Mouse (Mus musculus) gonadal fat pad, adult 2 months (tissue): ENCODE data around the gene Rgs17. TPM values are rescaled to one million over a fixed set of nuclear protein-coding genes. Genes with fewer than 3 reads are reported as not detected.
"Not testable (repeated sequence)": the region's sequence is repeated elsewhere in the genome, so short reads cannot be mapped to it uniquely, and the experiment has no call there.

Experiments
- DNase-seq: peaks from one replicate; pipeline ENCODE4 v3.0.0-alpha.2; 2012; ENCODE audit warnings: low read depth
- polyA plus RNA-seq: library from polyadenylated mRNA; depleted of rRNA; stranded (reverse); fragments of >200 nt; gene quantifications from 2 replicates; pipeline ENCODE4 v1.2.3, GENCODE M21; 2012; rRNA removed

The Rgs17 gene
- polyA plus RNA-seq = 0.06 and 0.09 TPM in 2 replicates

DNA sequence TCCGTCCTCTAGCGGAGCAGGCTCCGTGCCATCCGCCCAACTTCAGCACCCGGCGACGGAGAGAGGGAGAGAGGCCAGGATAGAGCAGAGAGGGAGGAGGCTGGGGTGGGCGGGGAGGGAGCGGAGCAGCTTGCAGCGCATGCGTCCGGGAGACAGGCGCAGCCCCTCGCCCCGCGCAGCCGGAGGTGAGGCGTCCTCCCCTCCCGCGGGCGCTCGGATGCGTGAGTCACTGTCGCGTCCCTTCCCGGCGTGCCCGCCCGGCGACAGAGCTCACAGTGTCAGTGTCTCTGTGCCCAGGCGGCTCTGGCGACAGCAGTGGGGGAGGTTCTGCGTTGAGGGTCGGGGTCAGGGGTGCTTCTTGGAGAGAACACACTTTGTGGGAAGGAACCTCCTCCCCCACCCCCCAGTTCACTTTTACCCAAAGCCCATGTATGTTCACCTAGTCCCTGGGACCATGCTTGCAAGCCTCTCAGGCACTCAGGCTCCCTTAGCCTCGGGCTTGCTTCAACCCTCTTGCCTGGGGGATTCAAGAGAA is at the start of gene Rgs17:
Rgs17 (minus strand) TSS at position 107 of the 535 bp plus-strand sequence.
- no peak for DNase-seq

DNA sequence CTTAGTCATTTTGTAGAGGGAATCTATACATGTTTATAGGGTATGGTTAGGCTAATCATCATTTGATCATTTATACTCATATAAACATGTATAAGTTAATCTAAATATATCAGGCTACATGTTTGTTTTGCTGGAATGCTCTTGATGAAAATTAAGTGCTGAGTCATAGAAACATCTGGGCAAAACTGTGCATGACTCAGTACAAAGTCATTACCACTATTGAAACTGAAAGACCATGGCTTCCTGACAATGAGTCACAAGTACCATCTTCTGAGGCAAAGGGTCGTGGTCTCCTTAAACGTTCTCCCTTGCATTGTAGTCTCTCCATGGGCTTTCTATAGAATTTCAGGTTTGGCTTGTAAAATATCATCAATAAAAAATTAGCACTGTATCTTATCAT is 45.5 kb upstream of the Rgs17 start:
- no peak for DNase-seq

DNA sequence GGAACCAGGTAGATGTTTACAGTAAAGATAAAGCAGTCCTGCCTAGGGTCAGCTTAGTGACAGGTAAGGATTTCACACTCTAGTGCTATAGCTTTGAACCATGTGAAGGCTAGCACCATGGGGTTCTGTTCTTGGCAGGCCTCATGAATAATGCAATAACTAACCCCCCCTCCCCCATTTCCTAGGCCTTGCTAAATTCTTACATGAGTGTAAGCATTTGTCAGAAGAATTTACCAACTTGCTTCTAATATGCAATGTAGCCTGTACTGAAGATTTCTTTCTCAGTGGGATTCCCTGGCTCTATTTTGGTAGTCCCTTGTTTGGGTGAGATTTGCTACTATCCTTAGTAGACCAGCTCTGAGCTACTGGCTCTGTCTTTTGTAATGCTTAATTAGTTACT is 31.6 kb upstream of the Rgs17 start:
- not testable (repeated sequence) for DNase-seq

DNA sequence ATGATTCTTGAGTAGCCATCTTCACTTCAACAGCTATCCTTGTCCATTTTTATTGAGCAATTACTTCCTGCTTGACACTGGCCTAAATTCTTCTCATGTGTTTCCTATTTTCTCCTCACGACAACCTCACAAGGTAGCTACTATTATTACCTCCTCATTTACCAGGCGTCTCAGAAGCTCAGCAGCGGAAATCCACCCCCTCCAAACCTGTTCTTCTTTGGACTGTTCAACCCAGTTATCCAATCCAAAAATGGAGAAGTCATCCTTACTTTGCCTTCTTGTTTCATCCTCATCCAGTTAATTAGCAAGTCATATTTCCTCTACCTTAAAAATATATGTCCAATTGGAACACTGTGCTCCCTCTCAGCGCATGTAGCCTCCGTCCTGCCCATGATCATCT is 2.1 kb upstream of the Rgs17 start:
- no peak for DNase-seq

DNA sequence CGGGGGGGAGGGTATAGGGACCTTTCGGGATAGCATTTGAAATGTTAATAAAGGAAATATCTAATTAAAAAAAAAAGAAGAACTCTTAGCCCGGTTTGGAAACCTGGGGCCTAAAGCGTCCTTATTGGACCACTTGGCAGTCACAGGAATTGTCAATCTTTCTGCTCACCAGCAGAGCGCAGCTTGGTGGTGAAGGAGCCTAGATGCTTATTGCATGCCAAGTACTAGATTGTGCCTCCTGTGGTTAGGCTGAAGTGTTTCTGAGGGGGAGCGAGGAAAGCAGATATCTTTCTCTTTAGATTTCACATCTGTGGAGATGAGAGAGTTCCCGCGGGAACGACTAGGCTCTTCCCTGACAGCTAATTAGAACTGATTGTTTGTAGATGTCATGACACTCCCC is 896 bp upstream of the Rgs17 start:
- DNase-seq = no peak

DNA sequence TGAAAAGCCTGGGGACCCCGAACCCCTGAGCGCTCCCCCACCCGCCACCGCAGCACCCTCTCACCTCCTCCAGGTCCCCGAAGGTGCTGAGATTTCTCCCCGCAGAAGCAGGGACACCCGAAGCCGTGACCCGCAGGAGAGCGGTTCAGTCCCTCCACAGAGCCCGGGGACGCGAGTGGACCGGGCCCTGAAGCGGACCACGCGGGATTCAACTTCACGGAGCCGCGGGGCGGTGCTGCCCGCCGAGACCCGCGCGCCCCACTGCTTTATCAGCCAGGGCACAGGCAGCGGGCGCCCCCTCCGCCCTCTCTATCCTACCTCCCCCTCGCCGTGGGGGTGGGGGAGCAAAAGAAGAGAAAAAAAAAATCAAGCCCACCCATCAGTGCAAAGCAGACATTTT is 429 bp downstream of the Rgs17 start:
- no peak for DNase-seq

DNA sequence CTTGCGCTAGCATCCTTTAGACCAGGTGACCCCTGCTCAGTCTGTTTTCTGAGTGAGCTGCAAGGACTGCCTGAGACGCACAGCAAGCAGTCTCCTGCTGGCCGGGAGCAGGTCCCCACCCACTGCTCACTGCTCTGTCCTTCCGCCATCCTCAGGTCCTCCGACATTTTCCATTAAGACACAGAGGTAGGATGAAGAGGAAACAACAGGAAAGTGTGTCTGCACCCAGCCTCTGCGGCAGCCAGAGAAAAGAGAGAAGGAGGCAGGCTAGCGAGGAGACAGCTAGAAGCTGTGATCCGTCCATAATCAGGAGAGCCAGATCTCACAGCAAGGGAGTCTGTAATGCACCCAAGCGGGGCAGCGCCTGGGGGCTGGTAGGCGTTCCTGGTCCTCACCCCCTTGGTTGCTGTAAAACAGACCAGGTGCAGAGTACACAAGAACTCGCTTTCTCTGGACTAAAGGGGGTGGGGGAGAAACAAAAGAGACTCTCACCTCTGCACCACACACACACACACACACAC is 1.1 kb downstream of the Rgs17 start:
- no peak for DNase-seq

DNA sequence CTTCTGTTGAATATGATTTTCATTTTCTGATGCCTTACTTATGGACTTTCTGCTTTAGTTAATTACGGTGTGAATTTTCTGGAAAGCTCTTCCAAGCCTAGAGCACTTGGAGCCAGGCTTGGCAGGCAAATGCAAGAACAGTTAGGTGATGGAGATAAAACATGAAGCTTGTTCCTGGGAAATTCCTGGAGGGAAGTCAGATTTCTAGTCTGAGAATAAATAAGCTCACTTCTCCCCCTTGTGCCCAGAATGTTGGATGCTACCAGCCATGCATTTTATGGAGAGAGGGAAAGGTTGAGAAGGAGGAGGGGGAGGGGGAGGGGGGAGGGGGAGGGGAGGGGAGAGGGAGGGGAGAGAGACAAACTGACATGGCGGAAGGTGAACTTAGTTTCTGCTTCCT is 17.8 kb downstream of the Rgs17 start:
- DNase-seq = no peak

DNA sequence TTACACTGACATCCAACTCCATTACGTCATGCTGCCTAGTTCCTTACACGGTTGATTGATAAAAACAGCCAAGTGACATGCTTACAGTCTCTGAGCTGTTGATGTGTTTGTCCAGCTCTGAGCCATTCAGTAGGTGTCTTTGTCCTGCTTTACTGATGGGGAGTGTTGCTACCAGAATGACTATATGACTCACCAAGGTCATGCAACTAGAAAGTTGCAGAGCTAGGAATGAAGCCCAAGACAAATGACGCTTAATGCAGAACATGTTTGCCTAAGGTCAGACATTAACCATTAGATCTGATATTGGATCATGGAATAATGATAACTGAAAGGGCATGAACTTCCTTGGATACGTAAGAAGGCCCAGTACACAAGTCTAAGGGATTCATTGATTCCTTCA is 20.4 kb downstream of the Rgs17 start:
- DNase-seq = no peak

DNA sequence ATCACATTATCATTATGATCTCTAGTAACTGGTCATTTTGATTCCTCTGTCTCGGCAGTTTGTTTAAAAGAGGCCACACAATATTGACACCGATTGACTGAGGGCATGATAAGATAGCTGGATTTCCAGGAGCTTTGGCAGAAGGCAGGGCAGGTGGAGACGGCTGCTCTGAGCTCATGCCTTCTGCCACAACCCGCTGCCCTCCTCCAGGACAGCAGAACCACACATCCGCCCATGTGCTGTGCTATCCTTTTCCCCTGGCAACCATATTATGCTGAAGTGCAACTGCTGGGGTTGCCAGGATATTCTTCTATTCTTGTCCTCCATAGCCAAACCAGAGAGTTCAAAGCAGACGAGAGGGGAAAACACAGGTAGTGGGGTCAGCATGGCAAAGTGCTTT is 21.5 kb downstream of the Rgs17 start:
- DNase-seq = no peak

DNA sequence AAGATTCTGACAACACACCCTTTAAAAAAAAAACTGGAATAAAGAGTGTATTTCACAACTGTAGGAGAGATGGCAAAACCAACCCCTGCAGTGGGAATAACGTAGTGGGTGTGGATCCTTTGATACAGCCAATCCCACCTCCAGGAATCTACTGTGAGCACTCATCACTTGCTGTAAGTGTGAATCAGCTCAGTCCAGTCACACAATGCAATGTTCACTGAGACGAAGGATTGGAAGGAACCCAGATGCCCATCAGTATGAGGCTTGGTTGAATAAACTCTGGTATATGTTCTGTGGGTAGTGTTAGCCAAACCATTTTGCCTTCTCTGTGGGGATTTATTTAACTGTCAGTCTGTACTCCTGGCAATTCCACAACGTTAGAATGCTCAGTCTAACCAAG is 45.1 kb downstream of the Rgs17 start:
- no peak for DNase-seq

DNA sequence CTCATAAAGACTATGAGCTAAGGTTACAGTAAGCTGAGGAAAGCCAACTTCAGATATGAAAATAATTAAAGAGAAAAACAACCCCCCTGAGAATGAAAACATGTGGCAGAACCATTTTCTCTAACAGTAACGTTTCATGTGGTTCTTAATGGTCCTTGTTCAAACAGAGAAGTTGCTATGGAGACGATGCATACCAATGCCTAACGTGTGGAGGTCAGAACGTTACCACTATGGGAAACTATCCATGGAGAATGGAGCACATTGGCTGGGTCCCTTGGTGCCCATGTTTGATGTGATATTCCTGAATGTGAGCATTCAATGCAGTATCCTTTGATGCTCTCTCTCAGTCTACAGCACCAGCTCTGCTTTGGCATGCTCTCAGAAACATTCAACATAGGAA is 51.1 kb downstream of the Rgs17 start:
- no peak for DNase-seq

DNA sequence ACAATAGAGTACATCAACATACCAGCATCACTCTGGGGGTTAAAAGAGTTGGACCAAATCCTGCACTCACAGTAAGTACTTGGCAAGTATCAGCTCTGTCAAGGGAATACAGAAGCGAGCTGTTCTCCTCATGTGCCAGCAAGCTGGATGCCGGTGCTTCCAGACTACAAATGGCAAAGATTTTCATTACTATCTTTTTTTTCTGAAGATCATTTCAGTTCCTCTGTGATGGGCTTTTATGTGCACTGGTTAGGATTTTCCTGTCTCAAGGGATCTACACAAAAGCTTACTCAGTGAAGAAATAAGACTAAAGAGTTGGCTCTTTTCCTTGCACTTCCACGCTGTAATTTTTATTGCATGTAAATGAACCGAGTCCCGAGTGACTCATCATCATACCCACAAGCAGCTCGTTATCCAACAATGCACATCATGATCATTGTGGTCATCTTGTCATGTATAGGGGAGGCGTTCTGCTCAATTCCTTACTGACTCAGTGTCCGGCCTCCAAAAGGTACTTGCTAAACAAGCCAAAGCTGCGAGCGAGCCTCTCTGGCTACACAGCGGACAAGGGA is 54.1 kb downstream of the Rgs17 start:
- no peak for DNase-seq

DNA sequence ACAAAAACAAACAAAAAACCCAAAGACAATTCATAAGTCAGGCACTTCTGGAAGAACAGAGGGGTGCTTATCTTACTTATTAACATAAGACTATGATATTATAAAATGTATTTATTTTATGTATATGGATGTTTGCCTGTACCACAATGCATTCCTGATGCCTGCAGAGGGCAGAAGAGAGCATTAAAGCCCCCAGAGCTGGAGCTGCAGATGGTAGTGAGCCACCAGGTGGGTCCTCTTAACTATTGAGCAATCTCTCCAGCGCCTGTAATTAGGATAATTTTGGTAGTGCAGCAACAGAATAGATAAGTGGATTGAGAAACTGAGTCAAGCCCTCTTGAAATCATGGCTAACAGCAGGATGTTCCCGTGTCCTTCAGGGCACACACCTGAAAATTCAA is 56.2 kb downstream of the Rgs17 start:
- no peak for DNase-seq

DNA sequence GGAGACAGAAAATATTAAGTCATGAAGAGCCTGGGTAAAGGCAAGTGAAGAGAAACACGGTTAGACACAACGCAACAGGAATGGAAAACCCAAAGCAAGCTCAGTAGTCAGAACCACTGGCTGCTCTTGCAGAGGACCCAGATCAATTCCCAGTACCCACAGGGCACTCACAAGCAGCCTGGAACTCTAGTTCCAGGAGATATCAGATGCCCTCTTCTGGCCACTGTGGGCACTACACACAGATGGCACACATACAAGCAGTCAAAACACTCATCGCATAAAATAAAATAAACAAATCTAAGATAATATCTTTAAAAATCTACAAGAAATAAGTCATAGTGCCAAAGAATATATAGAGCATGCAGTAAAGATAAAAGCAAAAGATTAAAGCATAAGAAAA is 59.5 kb downstream of the Rgs17 start:
- DNase-seq = no peak

DNA sequence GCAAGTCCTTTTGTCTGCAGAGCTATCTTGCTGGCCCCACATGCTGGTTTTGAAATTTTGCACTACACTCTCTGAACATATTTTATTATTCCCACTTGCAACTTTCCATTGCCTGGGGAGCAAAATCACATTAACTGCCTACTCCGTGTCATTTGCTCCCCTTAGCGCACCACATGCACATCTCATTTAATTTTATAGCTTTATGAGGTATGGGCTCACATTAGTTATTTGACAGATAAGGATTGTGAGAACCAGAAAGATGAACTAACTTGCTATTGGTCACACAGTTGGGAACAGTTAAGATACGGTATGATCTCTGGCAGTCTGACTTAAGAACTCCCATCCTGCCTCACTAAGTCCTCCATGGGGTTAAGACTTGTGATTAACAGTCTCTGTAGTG is 61.4 kb downstream of the Rgs17 start:
- no peak for DNase-seq

DNA sequence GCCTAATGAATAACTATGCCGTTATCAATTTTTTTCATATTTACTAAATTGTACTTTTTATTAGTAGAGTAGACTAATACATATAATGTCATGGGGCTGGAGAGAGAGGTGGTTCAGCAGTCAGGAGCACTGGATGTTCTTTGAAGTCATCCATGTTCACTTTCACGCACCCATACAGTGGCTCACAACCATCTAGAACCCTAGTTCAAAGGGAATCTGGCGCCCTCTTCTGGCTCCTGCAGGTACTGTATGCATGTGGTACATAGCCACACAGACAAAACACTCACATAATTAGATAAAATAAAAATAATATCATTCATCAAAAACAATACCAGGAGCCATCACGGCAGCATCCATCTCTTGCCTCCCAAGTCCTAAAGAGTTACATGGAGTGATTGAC is 62.5 kb downstream of the Rgs17 start:
- DNase-seq = no peak

DNA sequence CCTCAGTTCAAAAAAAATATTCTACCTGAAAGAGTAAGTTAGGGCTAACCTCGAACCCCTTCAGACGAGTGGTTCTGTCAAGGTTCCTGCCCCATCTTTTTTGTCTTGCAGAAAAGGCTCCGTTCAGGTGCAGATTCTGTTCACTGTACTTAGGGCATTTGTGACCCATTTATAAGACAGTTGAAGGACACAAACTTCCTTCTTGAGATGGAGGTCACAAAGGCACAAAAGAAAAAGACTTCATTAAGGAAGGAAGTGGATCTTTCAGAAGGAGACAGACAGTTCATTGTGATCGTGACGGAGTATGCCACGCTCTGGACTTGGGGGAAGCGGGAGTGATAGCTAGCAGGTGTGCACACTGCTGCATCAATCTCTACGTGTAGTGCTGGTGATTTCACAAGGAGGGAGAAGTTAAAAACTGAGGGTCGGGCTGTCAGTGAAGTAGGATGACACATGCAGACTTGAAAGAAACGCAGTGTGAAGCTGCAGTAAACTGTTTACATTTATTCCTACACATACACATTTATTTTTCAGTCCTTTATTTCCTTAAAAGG is 64.1 kb downstream of the Rgs17 start:
- no peak for DNase-seq

DNA sequence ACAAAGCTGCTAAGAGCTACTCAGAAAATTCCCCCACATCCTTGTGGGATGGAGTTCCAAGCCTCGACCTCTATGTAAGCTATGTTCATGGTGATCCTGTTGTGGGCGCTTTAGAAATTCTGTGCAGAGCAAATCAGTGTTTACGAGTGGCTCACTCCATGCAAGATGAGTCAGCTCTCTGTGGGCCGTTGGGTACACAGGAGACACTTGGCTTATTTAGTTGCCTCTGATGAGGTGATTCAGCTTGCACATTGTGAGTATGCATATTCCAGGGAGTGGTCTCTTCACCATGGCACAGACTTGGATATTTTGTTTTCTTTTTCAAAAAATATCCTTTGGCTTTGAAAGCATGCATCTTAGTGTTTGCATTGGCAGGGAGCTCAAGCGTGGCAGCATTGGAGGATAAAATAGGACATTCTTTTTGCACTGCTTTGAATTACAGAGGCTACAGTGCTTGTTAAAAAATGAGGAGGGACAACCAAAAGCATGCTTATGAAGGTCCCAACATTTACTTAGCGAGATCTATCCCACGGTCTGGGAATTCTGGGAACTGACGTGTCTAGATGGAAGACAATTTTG is 68.8 kb downstream of the Rgs17 start:
- DNase-seq = no peak

DNA sequence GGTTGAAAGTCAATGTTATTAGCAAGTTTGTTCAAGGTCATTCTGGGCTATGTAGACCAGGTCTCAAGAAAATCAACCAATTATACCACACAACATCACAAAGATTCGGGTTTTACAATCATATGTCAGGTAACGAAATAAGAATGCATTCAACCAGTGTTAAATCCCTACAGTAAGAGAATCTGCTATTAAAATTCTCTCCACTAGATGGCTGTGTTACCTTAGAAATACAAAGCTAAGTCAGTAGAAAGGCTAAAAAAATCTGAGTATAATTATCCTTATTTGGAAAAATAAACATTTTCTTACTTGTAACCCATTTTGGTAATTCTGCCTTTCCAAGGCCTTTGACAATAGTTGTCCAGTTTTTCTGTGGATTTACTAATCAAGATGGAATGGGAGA is 75.3 kb downstream of the Rgs17 start:
- DNase-seq = no peak

DNA sequence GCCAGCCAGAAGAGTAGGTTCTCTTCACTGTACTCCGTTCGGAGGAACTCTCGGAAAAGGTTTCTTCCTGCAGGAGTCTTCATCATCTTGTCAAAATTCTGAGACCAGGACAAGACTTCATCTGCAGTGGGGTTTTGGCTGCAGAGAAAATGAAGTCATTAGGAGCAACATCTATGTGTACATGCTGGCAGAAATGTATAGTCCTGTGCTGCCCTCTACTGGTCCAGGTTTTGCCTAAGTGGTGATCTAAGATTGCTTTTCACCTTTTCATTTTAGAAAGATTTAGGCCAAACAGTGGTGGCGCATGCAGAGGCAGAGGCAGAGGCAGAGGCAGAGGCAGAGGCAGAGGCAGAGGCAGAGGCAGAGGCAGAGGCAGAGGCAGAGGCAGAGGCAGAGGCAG is 80.8 kb downstream of the Rgs17 start:
- no peak for DNase-seq

DNA sequence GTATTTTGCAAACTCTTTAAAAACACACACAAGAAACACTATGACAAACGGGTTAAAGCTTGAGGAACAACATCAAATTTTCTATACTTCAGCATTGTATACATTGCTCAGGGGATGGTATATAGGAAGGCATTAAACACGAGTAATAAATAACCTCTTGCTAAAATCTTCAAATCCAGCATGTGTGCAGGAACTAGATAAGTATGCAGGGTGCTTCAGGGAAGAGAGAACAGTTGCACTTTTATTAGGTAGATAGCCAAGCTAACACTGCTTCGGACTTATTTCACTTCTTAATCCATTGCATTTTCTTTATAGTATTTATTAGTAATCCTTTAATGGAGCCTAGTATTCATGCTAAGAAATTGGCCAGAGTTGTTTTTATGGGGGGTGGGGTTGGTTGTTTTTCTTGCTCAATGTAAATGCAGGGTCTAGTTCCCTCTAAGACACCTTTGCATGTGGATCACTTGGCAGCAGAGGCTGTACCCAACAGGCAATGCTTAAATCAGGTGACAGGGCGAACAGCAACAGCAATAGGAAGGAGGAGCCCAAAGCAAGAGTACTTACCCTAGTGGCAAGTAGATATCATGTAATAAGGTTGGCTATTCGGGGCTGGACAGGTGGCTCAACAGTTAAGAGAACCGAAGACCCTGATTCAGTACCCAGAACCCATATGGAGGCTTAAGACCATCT is 95.7 kb downstream of the Rgs17 start:
- no peak for DNase-seq

DNA sequence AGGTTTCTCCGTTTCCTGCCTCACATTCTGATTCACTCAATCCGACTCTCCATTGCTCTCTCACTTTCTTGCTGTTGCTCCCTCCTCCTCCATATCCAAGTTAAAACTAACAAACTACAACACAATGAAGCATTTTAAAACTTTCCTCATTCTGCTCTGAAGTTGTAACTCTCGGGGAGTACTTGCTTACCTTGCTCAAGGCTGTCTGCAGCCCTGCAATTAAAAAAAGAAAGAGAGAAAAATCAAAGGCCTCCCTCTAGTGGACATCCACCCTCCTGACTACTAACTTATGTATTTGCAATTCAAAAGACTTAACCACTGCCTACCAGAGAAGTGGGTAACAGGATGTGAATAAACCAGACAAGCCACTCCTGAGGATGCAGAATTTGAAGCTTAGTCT is 97.4 kb downstream of the Rgs17 start:
- no peak for DNase-seq
